Mouse (Mus musculus): ENCODE measurements around the gene Vars. TPM values are rescaled to one million over a fixed set of nuclear protein-coding genes. Genes with fewer than 3 reads are reported as not detected.

The Vars gene
- polyA plus RNA-seq, 2 experiments = 88.3 to 163 TPM

- H3K9me3 ChIP-seq (ENCODE audit: control insufficient read depth, low read length) = no peaks in the 10 kb centered on the region
- peaks cover 6% of the 10 kb centered on the region for H3K4me1 ChIP-seq (ENCODE audit: control insufficient read depth, insufficient read depth, low read length)
- no peak for TF ChIP-seq POLR2A (IDR thresholded peaks at IDR 0.05; ENCODE audit: borderline replicate concordance, extremely low read depth, insufficient read depth, insufficient read length)
- no peak overlapping the region for H3K4me3 ChIP-seq (replicated peaks; ENCODE audit: low read length)
- WGBS = 95% methylated on average over 7 of the region's 7 CpGs
- DNase-seq (ENCODE audit: low spot score) (no peak), ATAC-seq (ENCODE audit: low FRiP score, low read depth) (no peak)
- peaks cover 82% of the 10 kb centered on the region for H3K36me3 ChIP-seq (ENCODE audit: control insufficient read depth, insufficient read depth, low read length)
- H3K9ac ChIP-seq (ENCODE audit: low read depth, low read length, severe bottlenecking) = no peak overlapping the region
- H3K27ac ChIP-seq (replicated peaks; ENCODE audit: low read depth, low read length) = no peak overlapping the region
- no peak overlapping the region for H3K4me2 ChIP-seq (replicated peaks; ENCODE audit: low read depth, low read length, severe bottlenecking)
- no peaks in the 10 kb centered on the region for H3K27me3 ChIP-seq (ENCODE audit: control insufficient read depth, insufficient read depth, low read length)
Measured at GRCm38 (mm10) chr17:35007387-35007991, 6.7 kb downstream of the Vars start.

DNA sequence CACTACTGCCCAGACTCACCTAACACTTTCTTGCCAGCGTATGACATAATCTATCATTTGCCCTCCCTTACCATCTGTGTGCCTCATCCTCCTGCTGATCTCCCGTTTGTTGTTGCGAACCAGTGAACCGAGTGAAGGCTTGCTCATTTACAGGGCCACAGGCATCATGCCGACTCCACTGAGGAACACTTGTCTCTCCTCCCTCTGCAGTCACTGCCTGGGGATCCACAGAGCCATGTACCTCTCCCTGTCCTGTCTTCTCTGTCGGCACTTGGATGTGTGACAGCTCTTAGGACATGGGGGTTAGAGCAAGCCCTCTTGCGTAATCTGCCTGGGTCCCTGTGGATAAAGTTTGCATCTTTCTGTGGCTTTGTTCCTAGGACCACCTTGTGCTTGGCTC is 8.8 kb downstream of the Vars start:
- no peaks in the 10 kb centered on the region for H3K27me3 ChIP-seq (ENCODE audit: control insufficient read depth, insufficient read depth, low read length)
- H3K27ac ChIP-seq (replicated peaks; ENCODE audit: low read depth, low read length) = no peak overlapping the region
- H3K4me2 ChIP-seq (replicated peaks; ENCODE audit: low read depth, low read length, severe bottlenecking) = no peak overlapping the region
- WGBS = 91% methylated on average over 7 of the region's 7 CpGs
- H3K9ac ChIP-seq (ENCODE audit: low read depth, low read length, severe bottlenecking) = no peak overlapping the region
- TF ChIP-seq POLR2A (IDR thresholded peaks at IDR 0.05; ENCODE audit: borderline replicate concordance, extremely low read depth, insufficient read depth, insufficient read length) = no peak
- no peak for DNase-seq (ENCODE audit: low spot score)
- ATAC-seq (ENCODE audit: low FRiP score, low read depth) = no peak
- H3K4me1 ChIP-seq (ENCODE audit: control insufficient read depth, insufficient read depth, low read length) = no peaks in the 10 kb centered on the region
- no peaks in the 10 kb centered on the region for H3K9me3 ChIP-seq (ENCODE audit: control insufficient read depth, low read length)
- no peak overlapping the region for H3K4me3 ChIP-seq (replicated peaks; ENCODE audit: low read length)
- H3K36me3 ChIP-seq (ENCODE audit: control insufficient read depth, insufficient read depth, low read length) = peaks cover 95% of the 10 kb centered on the region

DNA sequence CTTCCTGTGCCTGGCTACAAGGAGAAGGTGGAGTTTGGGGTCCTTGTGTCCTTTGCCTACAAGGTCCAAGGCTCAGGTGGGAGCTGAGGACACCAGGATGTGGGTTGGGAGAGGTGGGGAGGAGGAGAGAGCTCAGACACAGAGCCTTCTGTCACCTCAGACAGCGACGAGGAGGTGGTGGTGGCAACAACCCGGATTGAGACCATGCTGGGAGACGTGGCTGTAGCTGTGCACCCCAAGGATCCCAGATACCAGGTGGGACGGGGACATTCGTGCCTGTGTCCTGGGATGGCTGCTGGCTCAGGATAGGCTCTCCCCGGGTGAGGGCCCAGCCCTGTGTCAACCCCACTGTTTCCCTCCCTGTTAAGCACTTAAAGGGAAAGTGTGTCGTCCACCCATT is 10.7 kb downstream of the Vars start:
- TF ChIP-seq POLR2A (IDR thresholded peaks at IDR 0.05; ENCODE audit: borderline replicate concordance, extremely low read depth, insufficient read depth, insufficient read length) = no peak
- no peak for ATAC-seq (ENCODE audit: low FRiP score, low read depth)
- H3K36me3 ChIP-seq (ENCODE audit: control insufficient read depth, insufficient read depth, low read length) = peaks cover 98% of the 10 kb centered on the region
- no peak overlapping the region for H3K4me3 ChIP-seq (replicated peaks; ENCODE audit: low read length)
- H3K9me3 ChIP-seq (ENCODE audit: control insufficient read depth, low read length) = no peaks in the 10 kb centered on the region
- DNase-seq (ENCODE audit: low spot score) = no peak
- WGBS = 94% methylated on average over 8 of the region's 8 CpGs
- H3K27me3 ChIP-seq (ENCODE audit: control insufficient read depth, insufficient read depth, low read length) = no peaks in the 10 kb centered on the region
- H3K4me1 ChIP-seq (ENCODE audit: control insufficient read depth, insufficient read depth, low read length) = no peaks in the 10 kb centered on the region
- H3K4me2 ChIP-seq (replicated peaks; ENCODE audit: low read depth, low read length, severe bottlenecking) = no peak overlapping the region
- no peak overlapping the region for H3K27ac ChIP-seq (replicated peaks; ENCODE audit: low read depth, low read length)
- no peak overlapping the region for H3K9ac ChIP-seq (ENCODE audit: low read depth, low read length, severe bottlenecking)

DNA sequence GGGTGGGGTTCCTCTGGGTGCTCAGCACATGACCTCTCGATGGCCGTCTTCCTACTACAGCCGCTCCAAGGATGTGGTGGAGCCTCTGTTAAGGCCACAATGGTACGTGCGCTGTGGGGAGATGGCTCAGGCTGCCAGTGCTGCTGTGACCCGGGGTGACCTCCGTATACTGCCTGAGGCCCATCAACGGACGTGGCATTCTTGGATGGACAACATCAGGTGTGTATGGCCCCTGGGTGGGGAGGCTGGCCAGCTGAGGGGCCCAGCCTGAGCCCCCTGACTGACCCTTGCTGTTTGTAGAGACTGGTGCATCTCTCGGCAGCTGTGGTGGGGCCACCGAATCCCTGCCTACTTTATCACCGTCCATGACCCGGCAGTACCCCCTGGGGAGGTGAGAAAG is 11.6 kb downstream of the Vars start:
- H3K4me3 ChIP-seq (replicated peaks; ENCODE audit: low read length) = no peak overlapping the region
- H3K36me3 ChIP-seq (ENCODE audit: control insufficient read depth, insufficient read depth, low read length) = peaks cover 95% of the 10 kb centered on the region
- no peak overlapping the region for H3K9ac ChIP-seq (ENCODE audit: low read depth, low read length, severe bottlenecking)
- no peak overlapping the region for H3K27ac ChIP-seq (replicated peaks; ENCODE audit: low read depth, low read length)
- DNase-seq (ENCODE audit: low spot score) (no peak), ATAC-seq (ENCODE audit: low FRiP score, low read depth) (no peak)
- H3K9me3 ChIP-seq (ENCODE audit: control insufficient read depth, low read length) = no peaks in the 10 kb centered on the region
- no peak for TF ChIP-seq POLR2A (IDR thresholded peaks at IDR 0.05; ENCODE audit: borderline replicate concordance, extremely low read depth, insufficient read depth, insufficient read length)
- 86% methylated on average over 13 of the region's 13 CpGs for WGBS
- H3K4me1 ChIP-seq (ENCODE audit: control insufficient read depth, insufficient read depth, low read length) = no peaks in the 10 kb centered on the region
- no peak overlapping the region for H3K4me2 ChIP-seq (replicated peaks; ENCODE audit: low read depth, low read length, severe bottlenecking)
- H3K27me3 ChIP-seq (ENCODE audit: control insufficient read depth, insufficient read depth, low read length) = no peaks in the 10 kb centered on the region

DNA sequence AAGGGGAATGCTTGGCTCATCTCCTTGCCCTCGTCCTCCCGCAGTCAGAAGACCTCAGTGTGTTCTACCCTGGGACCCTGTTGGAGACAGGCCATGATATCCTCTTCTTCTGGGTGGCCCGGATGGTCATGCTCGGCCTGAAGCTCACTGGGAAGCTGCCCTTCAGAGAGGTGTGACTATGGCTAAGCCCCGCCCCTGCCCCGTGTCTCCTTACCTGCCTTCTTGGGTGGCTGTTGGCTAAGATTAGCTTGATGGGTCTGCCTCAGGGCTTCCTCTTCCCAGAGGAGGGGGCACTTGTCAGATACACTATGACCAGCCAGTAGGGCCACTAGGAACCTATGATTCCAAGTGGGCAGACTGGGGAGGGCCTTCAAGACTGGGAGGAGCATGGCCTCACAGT is 12.4 kb downstream of the Vars start:
- H3K36me3 ChIP-seq (ENCODE audit: control insufficient read depth, insufficient read depth, low read length) = peaks cover 87% of the 10 kb centered on the region
- WGBS = 89% methylated on average over 6 of the region's 6 CpGs
- no peak for DNase-seq (ENCODE audit: low spot score)

GRCm38 (mm10) chr17:35015296-35015695 is 14.5 kb downstream of the Vars start:
- Histone ChIP-seq H3K36me3 (ENCODE audit: control insufficient read depth, insufficient read depth, low read length) (peaks cover 69% of the 10 kb centered on the region), H3K27me3 (ENCODE audit: control insufficient read depth, insufficient read depth, low read length) (no peaks in the 10 kb centered on the region), H3K9me3 (ENCODE audit: control insufficient read depth, low read length) (no peaks in the 10 kb centered on the region), H3K4me2 (replicated peaks; ENCODE audit: low read depth, low read length, severe bottlenecking) (no peak overlapping the region), H3K4me1 (ENCODE audit: control insufficient read depth, insufficient read depth, low read length) (no peaks in the 10 kb centered on the region), H3K4me3 (replicated peaks; ENCODE audit: low read length) (no peak overlapping the region), H3K9ac (ENCODE audit: low read depth, low read length, severe bottlenecking) (no peak overlapping the region), H3K27ac (replicated peaks; ENCODE audit: low read depth, low read length) (no peak overlapping the region)
- WGBS = 91% methylated on average over 16 of the region's 16 CpGs
- no peak for TF ChIP-seq POLR2A (IDR thresholded peaks at IDR 0.05; ENCODE audit: borderline replicate concordance, extremely low read depth, insufficient read depth, insufficient read length)
- ATAC-seq (ENCODE audit: low FRiP score, low read depth) (no peak), DNase-seq (ENCODE audit: low spot score) (no peak)

More for the DNA sequence above, 12.4 kb downstream of the Vars start:
- no peak overlapping the region for H3K4me2 ChIP-seq (replicated peaks; ENCODE audit: low read depth, low read length, severe bottlenecking)
- no peak for ATAC-seq (ENCODE audit: low FRiP score, low read depth)
- H3K9me3 ChIP-seq (ENCODE audit: control insufficient read depth, low read length) = no peaks in the 10 kb centered on the region
- H3K9ac ChIP-seq (ENCODE audit: low read depth, low read length, severe bottlenecking) = no peak overlapping the region
- TF ChIP-seq POLR2A (IDR thresholded peaks at IDR 0.05; ENCODE audit: borderline replicate concordance, extremely low read depth, insufficient read depth, insufficient read length) = no peak
- no peaks in the 10 kb centered on the region for H3K27me3 ChIP-seq (ENCODE audit: control insufficient read depth, insufficient read depth, low read length)
- no peaks in the 10 kb centered on the region for H3K4me1 ChIP-seq (ENCODE audit: control insufficient read depth, insufficient read depth, low read length)
- H3K27ac ChIP-seq (replicated peaks; ENCODE audit: low read depth, low read length) = no peak overlapping the region
- no peak overlapping the region for H3K4me3 ChIP-seq (replicated peaks; ENCODE audit: low read length)

Data from limb, embryonic 14.5 days (tissue).